Mouse (Mus musculus): ENCODE results near the gene Gamt.

GRCm38 (mm10) chr10:80250059-80250458 lies 10.8 kb downstream of the Gamt start:
- no peak for TF ChIP-seq CTCF (IDR thresholded peaks at IDR 0.05; ENCODE audit: borderline replicate concordance, insufficient read depth, low read length)
- TF ChIP-seq POLR2A (IDR thresholded peaks at IDR 0.05; ENCODE audit: low read depth, low read length): no peak
